Mouse (Mus musculus): ENCODE measurements around the gene Sgca. TPM values are rescaled to one million over a fixed set of nuclear protein-coding genes. Genes with fewer than 3 reads are reported as not detected.

The Sgca gene
- polyA plus RNA-seq, 1 experiment from 2014 or later = 0.13 TPM

- ATAC-seq (no peak), DNase-seq (no peak)
- Histone ChIP-seq H3K27me3 (ENCODE audit: insufficient read depth, low read length) (peaks cover 11% of the 10 kb centered on the region; the same call in 1 of the 2 replicates), H3K4me2 (ENCODE audit: low read depth, low read length) (no peak overlapping the region), H3K27ac (ENCODE audit: low read depth) (peak overlapping the region; percentile 29; the same call in 1 of the 2 replicates), H3K9ac (replicated peaks) (no peak overlapping the region), H3K36me3 (replicated peaks; ENCODE audit: insufficient read depth, low read length) (peaks cover 37% of the 10 kb centered on the region), H3K4me3 (ENCODE audit: low read depth, low read length) (no peak overlapping the region), H3K9me3 (ENCODE audit: low read length) (no peaks in the 10 kb centered on the region), H3K4me1 (ENCODE audit: insufficient read depth) (peaks cover 39% of the 10 kb centered on the region)
- TF ChIP-seq EP300 (IDR thresholded peaks at IDR 0.05; ENCODE audit: low read depth) = no peak
- no peak for TF ChIP-seq CTCF (IDR thresholded peaks at IDR 0.05; ENCODE audit: low read depth)
- WGBS (ENCODE audit: insufficient replicate concordance) = 86% methylated on average over 12 of the region's 12 CpGs
These were observed 28.2 kb upstream of the Sgca start for GRCm38 (mm10) chr11:95004136-95004936.

GRCm38 (mm10) chr11:95002705-95003104 lies 26.6 kb upstream of the Sgca start:
- DNase-seq (no peak), ATAC-seq (no peak)
- no peak overlapping the region for H3K4me3 ChIP-seq (ENCODE audit: low read depth, low read length)
- H3K9me3 ChIP-seq (ENCODE audit: low read length) = no peaks in the 10 kb centered on the region
- no peak for TF ChIP-seq CTCF (IDR thresholded peaks at IDR 0.05; ENCODE audit: low read depth)
- TF ChIP-seq EP300 (IDR thresholded peaks at IDR 0.05; ENCODE audit: low read depth) = no peak
- H3K9ac ChIP-seq (replicated peaks) = no peak overlapping the region
- H3K27me3 ChIP-seq (ENCODE audit: insufficient read depth, low read length) = 0 out of 2 replicates have a peak, but pooled peaks cover under 1% of the 10 kb centered on the region
- H3K4me2 ChIP-seq (ENCODE audit: low read depth, low read length) = no peak overlapping the region
- 91% methylated on average over 8 of the region's 8 CpGs for WGBS (ENCODE audit: insufficient replicate concordance)
- no peak overlapping the region for H3K27ac ChIP-seq (ENCODE audit: low read depth)
- H3K4me1 ChIP-seq (ENCODE audit: insufficient read depth) = peaks cover 46% of the 10 kb centered on the region
- H3K36me3 ChIP-seq (replicated peaks; ENCODE audit: insufficient read depth, low read length) = peaks cover 41% of the 10 kb centered on the region

DNA sequence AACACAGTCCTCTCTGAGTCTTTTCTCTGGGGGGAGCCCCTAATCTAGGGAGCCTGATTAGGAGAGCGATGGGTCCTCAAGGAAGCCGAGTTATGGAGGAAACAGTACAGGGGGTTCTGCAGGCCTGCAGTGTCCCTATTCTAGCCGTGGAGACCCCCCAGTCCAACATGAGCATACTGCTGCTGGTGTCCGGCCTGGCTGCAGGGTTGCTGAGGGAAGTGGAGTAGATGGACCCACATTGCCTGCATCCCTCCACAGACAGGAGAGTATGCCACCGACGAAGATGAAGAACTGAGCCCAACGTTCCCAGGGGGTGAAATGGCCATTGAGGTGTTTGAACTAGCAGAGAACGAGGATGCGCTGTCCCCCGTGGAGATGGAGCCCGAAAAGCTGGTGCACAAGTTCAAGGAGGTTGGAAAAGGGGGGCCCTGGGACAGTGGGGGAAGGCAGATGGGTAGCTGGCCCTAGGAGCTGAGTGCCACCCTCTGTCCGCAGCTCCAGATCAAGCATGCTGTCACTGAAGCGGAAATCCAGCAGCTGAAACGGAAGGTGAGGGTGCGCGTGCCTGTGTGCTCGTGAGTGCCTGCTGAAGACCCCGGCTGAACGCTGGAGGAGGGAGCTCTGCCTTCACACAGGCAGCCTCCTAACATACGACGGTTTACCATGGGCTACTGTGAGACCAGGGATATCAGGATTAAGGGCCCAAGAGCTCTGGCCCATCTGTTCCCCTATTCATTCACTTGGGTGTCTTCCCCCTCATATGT lies 25.6 kb upstream of the Sgca start:
- WGBS (ENCODE audit: insufficient replicate concordance) = 86% methylated on average over 21 of the region's 21 CpGs

DNA sequence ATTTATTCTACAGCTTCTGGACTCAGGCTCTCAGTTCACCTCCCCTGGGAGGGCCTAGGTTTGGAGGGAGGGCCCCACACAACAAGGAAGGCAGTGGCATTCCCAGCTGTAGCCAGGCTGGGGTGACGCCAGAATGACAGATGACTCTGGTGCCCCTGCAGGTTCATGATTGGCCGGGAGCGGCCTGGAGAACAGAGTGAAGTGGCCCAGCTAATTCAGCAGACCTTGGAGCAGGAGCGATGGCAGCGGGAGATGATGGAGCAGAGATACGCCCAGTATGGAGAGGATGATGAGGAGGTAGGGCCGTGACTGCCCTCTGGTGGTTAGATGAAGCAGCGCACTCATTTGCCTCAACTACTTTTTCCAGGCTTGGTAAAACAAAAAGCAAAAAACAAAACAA lies 24.9 kb upstream of the Sgca start:
- ATAC-seq (peak; percentile 37), DNase-seq (peak; percentile 78)
- no peak overlapping the region for H3K9ac ChIP-seq (replicated peaks)
- peak overlapping the region; percentile 50 for H3K4me2 ChIP-seq (ENCODE audit: low read depth, low read length)
- peak; percentile 98 for TF ChIP-seq CTCF (IDR thresholded peaks at IDR 0.05; ENCODE audit: low read depth)
- no peak for TF ChIP-seq EP300 (IDR thresholded peaks at IDR 0.05; ENCODE audit: low read depth)
- H3K9me3 ChIP-seq (ENCODE audit: low read length) = no peaks in the 10 kb centered on the region
- H3K36me3 ChIP-seq (replicated peaks; ENCODE audit: insufficient read depth, low read length) = peaks cover 52% of the 10 kb centered on the region
- H3K27ac ChIP-seq (ENCODE audit: low read depth) = peak overlapping the region; percentile 19; the same call in 1 of the 2 replicates
- H3K4me3 ChIP-seq (ENCODE audit: low read depth, low read length) = no peak overlapping the region
- 11% methylated on average over 8 of the region's 8 CpGs for WGBS (ENCODE audit: insufficient replicate concordance)
- H3K4me1 ChIP-seq (ENCODE audit: insufficient read depth) = peaks cover 42% of the 10 kb centered on the region
- no peaks in the 10 kb centered on the region for H3K27me3 ChIP-seq (ENCODE audit: insufficient read depth, low read length)

More for the DNA sequence above, 25.6 kb upstream of the Sgca start:
- DNase-seq = no peak
- Histone ChIP-seq H3K4me1 (ENCODE audit: insufficient read depth) (peaks cover 43% of the 10 kb centered on the region), H3K9ac (replicated peaks) (no peak overlapping the region), H3K4me3 (ENCODE audit: low read depth, low read length) (no peak overlapping the region), H3K27ac (ENCODE audit: low read depth) (no peak overlapping the region), H3K36me3 (replicated peaks; ENCODE audit: insufficient read depth, low read length) (peaks cover 46% of the 10 kb centered on the region), H3K9me3 (ENCODE audit: low read length) (no peaks in the 10 kb centered on the region), H3K4me2 (ENCODE audit: low read depth, low read length) (no peak overlapping the region), H3K27me3 (ENCODE audit: insufficient read depth, low read length) (no peaks in the 10 kb centered on the region)
- ATAC-seq = no peak
- no peak for TF ChIP-seq CTCF (IDR thresholded peaks at IDR 0.05; ENCODE audit: low read depth)
- no peak for TF ChIP-seq EP300 (IDR thresholded peaks at IDR 0.05; ENCODE audit: low read depth)

DNA sequence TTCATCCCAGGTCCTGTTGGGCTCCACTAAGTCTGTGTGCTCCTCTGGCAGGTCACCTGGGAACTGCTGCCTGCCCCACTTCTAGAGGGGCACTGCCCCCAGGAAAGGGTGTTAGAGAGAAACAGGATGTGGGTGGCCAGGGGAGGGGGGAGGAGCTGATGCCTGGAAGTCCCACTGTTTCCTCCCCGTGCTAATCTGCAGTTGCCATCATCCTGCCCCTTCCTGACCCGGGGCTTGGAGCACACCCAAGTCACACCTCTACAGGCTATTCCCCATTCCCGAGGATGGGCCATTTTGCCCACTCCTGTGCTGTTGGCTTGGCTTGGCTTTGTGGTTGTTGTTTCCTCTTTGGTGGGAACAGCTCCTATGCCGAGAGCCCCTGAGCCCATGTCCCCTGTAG lies 24.4 kb upstream of the Sgca start:
- H3K4me1 ChIP-seq (ENCODE audit: insufficient read depth) = peaks cover 43% of the 10 kb centered on the region
- peaks cover 57% of the 10 kb centered on the region for H3K36me3 ChIP-seq (replicated peaks; ENCODE audit: insufficient read depth, low read length)
- ATAC-seq (no peak), DNase-seq (peak; percentile 55)
- H3K9me3 ChIP-seq (ENCODE audit: low read length) = no peaks in the 10 kb centered on the region
- H3K27me3 ChIP-seq (ENCODE audit: insufficient read depth, low read length) = no peaks in the 10 kb centered on the region
- no peak overlapping the region for H3K9ac ChIP-seq (replicated peaks)
- no peak overlapping the region for H3K4me3 ChIP-seq (ENCODE audit: low read depth, low read length)
- H3K27ac ChIP-seq (ENCODE audit: low read depth) = peak overlapping the region; percentile 55; the same call in 1 of the 2 replicates
- 32% methylated on average over 4 of the region's 4 CpGs for WGBS (ENCODE audit: insufficient replicate concordance)
- TF ChIP-seq EP300 (IDR thresholded peaks at IDR 0.05; ENCODE audit: low read depth) (no peak), CTCF (IDR thresholded peaks at IDR 0.05; ENCODE audit: low read depth) (no peak)
- peak overlapping the region; percentile 50 for H3K4me2 ChIP-seq (ENCODE audit: low read depth, low read length)

DNA sequence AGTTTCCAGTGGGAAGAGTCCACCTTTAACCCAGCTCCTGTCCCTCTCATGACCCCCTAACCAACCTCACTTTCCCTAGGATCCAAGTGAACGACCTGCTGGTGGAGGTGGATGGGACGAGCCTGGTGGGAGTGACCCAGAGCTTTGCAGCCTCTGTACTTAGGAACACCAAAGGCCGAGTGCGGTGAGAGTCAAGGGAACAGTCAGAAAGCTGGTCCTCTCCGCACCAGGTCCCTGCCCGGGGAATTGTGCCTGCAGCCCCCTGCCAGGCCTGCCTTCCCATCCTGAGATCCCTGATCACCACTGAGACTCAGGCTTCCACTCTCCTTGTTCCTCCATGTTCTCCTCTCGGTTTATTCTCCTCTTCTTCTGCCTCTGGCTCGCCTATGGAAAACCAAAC lies 24.0 kb upstream of the Sgca start:
- DNase-seq (no peak), ATAC-seq (no peak)
- peak overlapping the region; percentile 55; the same call in 1 of the 2 replicates for H3K27ac ChIP-seq (ENCODE audit: low read depth)
- WGBS (ENCODE audit: insufficient replicate concordance) = 61% methylated on average over 8 of the region's 8 CpGs
- peaks cover 54% of the 10 kb centered on the region for H3K36me3 ChIP-seq (replicated peaks; ENCODE audit: insufficient read depth, low read length)
- peaks cover 47% of the 10 kb centered on the region for H3K4me1 ChIP-seq (ENCODE audit: insufficient read depth)
- H3K4me3 ChIP-seq (ENCODE audit: low read depth, low read length) = no peak overlapping the region
- no peaks in the 10 kb centered on the region for H3K27me3 ChIP-seq (ENCODE audit: insufficient read depth, low read length)
- TF ChIP-seq EP300 (IDR thresholded peaks at IDR 0.05; ENCODE audit: low read depth) (no peak), CTCF (IDR thresholded peaks at IDR 0.05; ENCODE audit: low read depth) (no peak)
- H3K9me3 ChIP-seq (ENCODE audit: low read length) = no peaks in the 10 kb centered on the region
- H3K4me2 ChIP-seq (ENCODE audit: low read depth, low read length) = peak overlapping the region; percentile 50
- no peak overlapping the region for H3K9ac ChIP-seq (replicated peaks)
